Mouse (Mus musculus) layer of hippocampus, adult 9-10 months (tissue): ENCODE data around the gene Klrg2.
"Not testable (repeated sequence)": the region's sequence is repeated elsewhere in the genome, so short reads cannot be mapped to it uniquely, and the experiment has no call there.

Source experiments
- DNase-seq: peaks from one replicate; pipeline ENCODE4 v3.0.0; 2022; ENCODE audit warnings: low spot score

Gene Klrg2

GRCm38 (mm10) chr6:38636852-38637618 lies at the start of gene Klrg2:
Gene Klrg2 (minus strand): TSS chr6:38637242.
- DNase-seq: no peak

GRCm38 (mm10) chr6:38682532-38682931 lies 45.5 kb upstream of the Klrg2 start:
- DNase-seq: no peak

- DNase-seq: no peak
Measured at GRCm38 (mm10) chr6:38677629-38678028, 40.6 kb upstream of the Klrg2 start.

GRCm38 (mm10) chr6:38676723-38677122 lies 39.7 kb upstream of the Klrg2 start:
- DNase-seq: no peak

- no peak for DNase-seq
Measured at GRCm38 (mm10) chr6:38676217-38676616, 39.2 kb upstream of the Klrg2 start.

- no peak for DNase-seq
Measured at GRCm38 (mm10) chr6:38672011-38672410, 35.0 kb upstream of the Klrg2 start.

GRCm38 (mm10) chr6:38671270-38671669 lies 34.2 kb upstream of the Klrg2 start:
- DNase-seq: no peak

- not testable (repeated sequence) for DNase-seq
Measured at GRCm38 (mm10) chr6:38670488-38670887, 33.4 kb upstream of the Klrg2 start.

GRCm38 (mm10) chr6:38669580-38669979 lies 32.5 kb upstream of the Klrg2 start:
- DNase-seq: no peak

GRCm38 (mm10) chr6:38662714-38663615 lies 25.9 kb upstream of the Klrg2 start, which contains the start of gene Clec2l:
Gene Clec2l (plus strand): TSS chr6:38663069.
- no peak for DNase-seq

GRCm38 (mm10) chr6:38661626-38662025 lies 24.6 kb upstream of the Klrg2 start:
- no peak for DNase-seq

GRCm38 (mm10) chr6:38650263-38650937 lies 13.4 kb upstream of the Klrg2 start:
- peak; percentile 42 for DNase-seq

- no peak for DNase-seq
Measured at GRCm38 (mm10) chr6:38649545-38649944, 12.5 kb upstream of the Klrg2 start.

GRCm38 (mm10) chr6:38643039-38643438 lies 6.0 kb upstream of the Klrg2 start:
- no peak for DNase-seq

GRCm38 (mm10) chr6:38642593-38642992 lies 5.6 kb upstream of the Klrg2 start:
- no peak for DNase-seq

- no peak for DNase-seq
Measured at GRCm38 (mm10) chr6:38641645-38642044, 4.6 kb upstream of the Klrg2 start.

GRCm38 (mm10) chr6:38641228-38641627 lies 4.2 kb upstream of the Klrg2 start:
- no peak for DNase-seq

GRCm38 (mm10) chr6:38640401-38640800 lies 3.4 kb upstream of the Klrg2 start:
- no peak for DNase-seq

GRCm38 (mm10) chr6:38635941-38636851 lies 846 bp downstream of the Klrg2 start:
- DNase-seq: no peak

- no peak for DNase-seq
Measured at GRCm38 (mm10) chr6:38634461-38634860, 2.6 kb downstream of the Klrg2 start.

GRCm38 (mm10) chr6:38632826-38633225 lies 4.2 kb downstream of the Klrg2 start:
- no peak for DNase-seq
